Mouse (Mus musculus) liver, adult 2 months (tissue): ENCODE results near the gene Smc6.

Experiments used
- CTCF ChIP-seq: fragments of 200-500 bp; IDR thresholded peaks from 2 replicates; pipeline ENCODE4 v1.5.1; 2011; ENCODE audit warnings: low read depth, low read length, control low read depth
- POLR2A ChIP-seq: fragments of 200-500 bp; IDR thresholded peaks from 2 replicates; pipeline ENCODE4 v1.6.1; 2011; ENCODE audit warnings: low read length, control low read depth; ENCODE audit not compliant: insufficient read depth; ENCODE audit errors: extremely low read depth

DNA sequence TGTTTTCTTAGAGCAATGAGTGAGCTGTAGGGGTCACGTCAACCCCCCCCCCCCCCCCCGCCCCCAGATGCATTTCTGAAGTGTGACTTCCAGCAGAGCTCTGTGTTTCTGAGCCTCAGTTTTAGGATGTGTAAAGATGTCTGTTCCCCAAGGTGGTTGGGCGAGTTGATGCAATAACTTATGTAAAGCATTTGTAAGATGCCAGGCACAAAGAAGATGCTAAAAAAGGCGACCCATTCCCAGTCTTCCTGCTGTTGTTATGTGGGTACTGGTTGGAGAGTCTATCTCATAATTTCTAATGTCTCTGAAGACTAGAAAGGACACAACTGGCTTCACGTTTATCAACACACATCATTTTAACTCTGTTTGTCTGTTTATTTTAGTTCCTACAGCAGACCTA, 84.2 kb downstream of the Smc6 start:
- TF ChIP-seq CTCF (no peak), POLR2A (no peak)
